Mouse (Mus musculus): ENCODE measurements at regions not wholly inside any gene's neighbourhood (a gene's known extent, or its start where the extent isn't known, plus 50 kb on each side); places are given as distances from the start of the nearest gene placed in this dataset.

- no peak for TF ChIP-seq CTCF (IDR thresholded peaks at IDR 0.05; ENCODE audit: low read depth, low read length)
- no peak for TF ChIP-seq POLR2A (IDR thresholded peaks at IDR 0.05; ENCODE audit: borderline replicate concordance, low read depth, low read length)
Observed at GRCm38 (mm10) chr10:19498112-19498511, 93.6 kb upstream of the Ifngr1 start.
